Mouse (Mus musculus): ENCODE measurements at regions not wholly inside any gene's neighbourhood (a gene's known extent, or its start where the extent isn't known, plus 50 kb on each side); places are given as distances from the start of the nearest gene placed in this dataset.

DNA sequence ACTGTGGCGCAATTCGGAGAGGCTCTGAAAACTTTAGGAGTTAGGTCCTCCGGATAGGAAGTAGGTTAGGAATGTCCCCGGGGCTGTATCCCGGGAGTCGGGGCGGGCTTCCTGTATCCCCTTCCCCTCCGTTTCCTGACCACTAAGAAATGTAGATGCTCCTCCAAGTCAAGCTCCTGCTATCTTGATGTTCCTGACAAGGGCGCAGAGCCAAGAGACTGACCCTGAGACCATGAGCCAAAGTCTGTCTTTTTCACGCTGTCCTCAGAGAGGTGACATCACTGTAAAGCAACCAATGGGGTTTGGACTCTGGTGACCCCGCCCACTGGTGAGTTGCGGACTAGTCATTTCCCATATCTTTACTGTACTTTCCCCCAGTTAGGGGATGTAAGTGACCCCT lies 51.8 kb upstream of the Rgma start:
- TF ChIP-seq CTCF (IDR thresholded peaks at IDR 0.05; ENCODE audit: low read depth, low read length): no peak
- TF ChIP-seq POLR2A (IDR thresholded peaks at IDR 0.05; ENCODE audit: insufficient read depth, low read length): no peak
- TF ChIP-seq EP300 (IDR thresholded peaks at IDR 0.05; ENCODE audit: insufficient read depth, low read depth, low read length): no peak
